Mouse (Mus musculus): Measurements from ENCODE around the gene Dusp22.

Dusp22 gene

GRCm38 (mm10) chr13:30673878-30674277, 14.1 kb downstream of the Dusp22 start:
- no peak for DNase-seq

DNA sequence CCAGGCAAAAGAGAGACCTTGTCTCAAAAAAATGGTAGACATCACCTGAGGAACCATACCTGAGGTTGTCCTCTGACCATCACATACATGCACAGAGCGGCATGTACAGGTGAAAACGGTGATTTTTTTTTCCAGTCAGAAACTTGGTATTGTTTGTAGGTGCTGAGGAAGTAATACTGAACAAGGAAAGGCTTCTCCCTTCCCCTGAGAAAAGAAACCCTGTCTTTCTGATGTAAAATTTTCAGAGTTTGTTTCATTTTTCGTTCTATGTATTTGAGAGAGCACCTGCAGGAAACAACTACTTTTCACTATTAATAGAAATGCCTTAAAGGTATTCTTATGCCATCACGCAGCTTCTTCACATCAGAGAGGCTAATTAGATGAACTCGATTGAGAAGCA, 19.0 kb downstream of the Dusp22 start:
- no peak for DNase-seq

DNA sequence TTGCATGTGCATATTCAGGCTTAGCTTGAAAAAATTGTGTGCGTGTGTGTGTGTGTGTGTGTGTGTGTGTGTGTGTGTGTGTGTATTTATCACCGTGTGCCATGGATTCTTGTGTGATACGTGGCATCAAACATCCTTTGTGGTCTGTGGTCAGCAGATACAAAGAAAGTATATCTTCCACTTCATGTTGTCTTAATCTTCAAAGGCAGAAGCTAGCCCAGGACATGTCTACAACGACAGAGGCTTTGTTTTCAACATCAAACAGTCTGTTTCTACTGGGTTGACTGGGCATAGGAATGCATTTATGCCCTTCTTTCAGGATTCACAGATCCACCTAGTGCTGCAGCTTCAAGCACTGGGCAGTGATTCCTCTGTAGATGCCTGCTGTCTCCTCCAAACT, 22.1 kb downstream of the Dusp22 start:
- no peak for DNase-seq

DNA sequence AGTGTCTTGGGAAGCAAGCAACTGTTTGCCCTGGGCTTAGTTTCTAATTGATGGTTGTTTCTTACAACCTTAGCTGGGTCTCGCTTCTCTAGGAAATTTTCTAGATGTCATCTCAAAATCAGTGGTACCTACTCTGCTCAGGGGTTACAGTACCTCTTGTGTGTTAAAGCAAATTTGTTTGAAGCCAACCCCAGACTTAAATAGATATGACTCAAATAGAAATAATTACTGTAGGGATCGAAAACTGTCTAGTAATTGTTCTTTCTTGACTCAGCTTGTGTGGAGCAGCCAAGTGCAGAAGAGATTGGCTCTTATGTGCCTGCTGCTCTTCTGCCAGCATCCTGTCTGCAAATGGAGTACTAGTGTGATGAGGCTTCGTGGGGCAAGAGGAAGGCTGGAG, 22.5 kb downstream of the Dusp22 start:
- no peak for DNase-seq

GRCm38 (mm10) chr13:30684614-30685122, 24.9 kb downstream of the Dusp22 start:
- DNase-seq = no peak

DNA sequence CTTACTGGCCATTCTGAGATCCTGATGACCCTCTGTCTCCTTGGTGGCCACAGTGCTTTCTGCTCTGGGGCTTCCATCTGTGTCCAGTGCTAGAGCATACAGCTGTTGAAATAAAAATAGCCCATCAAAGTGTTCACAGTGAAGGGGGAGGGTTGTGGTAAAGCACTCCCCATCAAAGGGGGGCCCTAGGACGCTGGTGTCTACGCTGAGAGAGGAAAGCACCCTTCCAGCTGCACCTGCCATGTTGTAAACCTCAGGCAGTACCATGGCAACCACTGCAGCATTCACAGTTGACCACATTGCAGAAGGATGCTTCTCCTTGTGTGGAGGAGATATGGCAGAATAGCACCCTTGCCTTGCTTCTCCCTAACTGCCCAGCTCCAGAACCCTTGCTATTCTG, 26.2 kb downstream of the Dusp22 start:
- DNase-seq = no peak

- DNase-seq = no peak
These were observed 28.3 kb downstream of the Dusp22 start for GRCm38 (mm10) chr13:30688035-30688616.

DNA sequence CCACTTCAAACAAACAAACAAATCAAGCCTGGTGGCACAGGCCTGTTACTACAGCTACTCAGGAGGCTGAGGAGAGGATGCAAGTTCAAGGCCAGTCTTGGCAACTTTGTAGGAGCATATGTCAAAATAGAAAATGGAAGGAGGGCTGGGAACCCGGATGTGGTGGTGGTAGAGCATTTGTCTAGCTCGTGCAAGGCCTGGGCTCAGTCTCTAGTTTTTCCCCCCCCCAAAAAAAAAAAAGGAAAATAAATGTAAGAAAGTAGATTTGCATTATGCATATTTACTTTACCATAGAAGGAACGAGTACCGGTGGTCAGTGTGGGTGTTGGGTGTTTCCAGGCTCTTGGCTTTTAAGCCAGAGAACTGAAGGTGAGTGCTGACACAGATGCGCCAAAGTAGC, 29.7 kb downstream of the Dusp22 start:
- DNase-seq = no peak

GRCm38 (mm10) chr13:30691441-30692292, 31.9 kb downstream of the Dusp22 start:
- DNase-seq = no peak

GRCm38 (mm10) chr13:30692644-30693385, 33.0 kb downstream of the Dusp22 start:
- DNase-seq = no peak

- DNase-seq = no peak
These were observed 35.4 kb downstream of the Dusp22 start for GRCm38 (mm10) chr13:30695232-30695631.

DNA sequence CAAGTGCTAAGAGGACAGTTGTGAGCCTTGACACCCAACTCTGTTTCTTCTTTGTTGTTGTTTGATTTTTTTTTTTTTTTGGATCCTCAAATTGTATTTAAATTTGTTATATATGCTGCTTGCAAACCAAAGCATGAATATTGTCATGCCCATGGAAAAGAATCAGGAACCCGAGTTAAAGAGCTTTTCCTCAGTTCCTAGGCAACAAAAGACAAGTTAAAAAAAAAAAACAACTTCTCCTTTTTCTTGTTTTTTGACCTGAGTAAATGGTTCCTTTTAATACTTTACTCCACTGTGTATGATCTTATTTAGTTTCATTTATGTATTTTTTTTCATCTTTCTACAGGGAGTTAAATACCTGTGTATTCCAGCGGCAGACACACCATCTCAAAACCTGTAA, 36.1 kb downstream of the Dusp22 start:
- DNase-seq = no peak

DNA sequence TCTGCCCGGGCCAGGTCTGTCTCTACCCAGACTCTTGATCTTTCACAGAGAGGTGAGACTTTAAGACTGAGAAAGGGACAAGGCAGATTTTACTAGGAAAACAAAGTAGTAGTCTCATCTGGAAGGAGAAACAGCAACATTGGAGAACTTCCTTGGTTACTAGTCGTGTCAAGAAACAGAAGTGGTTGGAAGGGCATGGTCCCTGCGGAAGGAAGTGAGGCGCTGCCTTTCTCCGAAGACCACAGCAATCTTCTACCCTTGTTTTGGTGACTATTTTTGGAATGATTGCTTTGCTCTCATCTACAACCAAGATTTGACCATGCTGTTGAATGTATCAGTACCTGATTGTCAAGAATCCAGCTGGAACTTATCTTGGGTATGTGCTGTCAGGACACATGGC, 38.1 kb downstream of the Dusp22 start:
- no peak for DNase-seq

DNA sequence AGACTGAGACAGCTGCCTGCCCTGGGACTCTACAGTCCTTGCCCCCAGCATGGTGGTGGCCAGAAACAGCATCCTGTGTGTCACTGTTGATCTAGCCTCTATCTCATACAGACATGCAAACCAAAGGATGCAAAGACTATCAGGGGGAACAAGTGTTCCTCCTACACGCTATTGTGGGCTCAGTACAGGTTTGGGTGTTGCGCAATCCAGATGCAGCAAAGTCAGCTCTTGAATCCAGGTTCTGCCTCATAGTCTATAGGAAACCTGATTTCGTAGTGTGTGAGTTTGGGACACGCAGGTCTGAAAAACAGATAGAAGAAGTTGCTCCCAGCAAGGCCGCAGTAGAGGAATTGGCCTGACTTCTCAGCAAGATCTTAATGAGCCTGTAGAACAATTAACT, 42.9 kb downstream of the Dusp22 start:
- DNase-seq = no peak

- no peak for DNase-seq
These were observed 44.7 kb downstream of the Dusp22 start for GRCm38 (mm10) chr13:30704246-30705095.

- DNase-seq = no peak
These were observed 51.3 kb downstream of the Dusp22 start for GRCm38 (mm10) chr13:30711066-30711465.

- DNase-seq = no peak
These were observed 51.9 kb downstream of the Dusp22 start for GRCm38 (mm10) chr13:30711711-30712110.

DNA sequence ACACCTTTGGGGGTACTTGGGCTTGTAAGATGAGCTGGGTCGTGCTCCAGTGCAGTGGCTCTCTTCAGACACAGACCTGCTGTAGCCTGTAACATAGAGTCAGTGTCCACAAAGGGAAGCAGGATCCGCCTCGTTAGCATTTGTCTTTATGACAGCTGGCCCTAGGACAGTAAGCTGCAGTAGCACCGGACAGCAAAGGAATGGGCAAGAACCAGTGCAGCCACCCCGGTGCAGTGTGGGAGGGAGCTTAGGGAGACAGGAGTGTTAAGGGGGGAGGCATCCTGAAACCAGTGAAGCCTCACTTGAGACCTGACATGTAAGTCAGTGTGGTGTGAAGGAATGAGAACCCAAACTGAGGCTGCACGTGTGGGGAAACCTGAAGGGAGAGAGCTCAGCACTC, 52.5 kb downstream of the Dusp22 start:
- no peak for DNase-seq

GRCm38 (mm10) chr13:30713621-30714020, 53.8 kb downstream of the Dusp22 start:
- DNase-seq = no peak

- no peak for DNase-seq
These were observed 54.8 kb downstream of the Dusp22 start for GRCm38 (mm10) chr13:30714552-30714951.

- no peak for DNase-seq
These were observed 55.3 kb downstream of the Dusp22 start for GRCm38 (mm10) chr13:30715060-30715459.

DNA sequence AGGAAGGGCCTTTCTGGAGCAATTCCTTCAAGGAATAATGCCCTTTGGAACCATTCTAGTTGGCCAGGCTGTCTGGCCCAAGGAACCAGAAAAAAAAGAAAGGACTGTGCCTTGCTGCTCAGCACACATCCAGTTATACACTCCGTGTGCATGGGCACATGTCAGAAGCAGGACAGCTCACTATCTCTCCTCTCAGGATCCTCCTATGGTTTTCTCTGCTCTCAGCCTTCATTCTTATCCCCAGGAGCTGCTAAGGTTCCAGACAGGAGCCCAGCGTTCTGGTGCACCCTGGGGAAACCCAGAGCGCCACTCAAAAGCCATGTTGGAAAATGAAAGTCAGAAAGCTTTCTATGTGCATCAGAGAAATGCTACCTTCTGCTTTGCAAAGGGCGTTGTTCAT, 55.8 kb downstream of the Dusp22 start:
- DNase-seq = no peak

GRCm38 (mm10) chr13:30716611-30717010, 56.8 kb downstream of the Dusp22 start:
- DNase-seq = no peak
